ENCODE assay signal across 25 mouse cellular contexts in genomic region chr3:144993055-144993454, GRCm38 (mm10). TPM values are rescaled to one million over a fixed set of nuclear protein-coding genes. Genes with fewer than 3 reads are reported as not detected.
"Had no signal": no experiment of that assay in that cellular context is flagged by ENCODE, and none has a peak within 500 bp of the region (broad histone marks: within the 10 kb centered on the region; RNA-seq: fewer than 3 reads in every experiment).

No protein-coding gene starts in this region.

- H3K36me3 ChIP-seq: limb, embryonic 12.5 days; limb, embryonic 15.5 days; midbrain, embryonic 12.5 days; midbrain, embryonic 15.5 days; neural tube, embryonic 13.5 days; stomach, embryonic 15.5 days had no signal

- H3K9me3 ChIP-seq: limb, embryonic 12.5 days; limb, embryonic 15.5 days; midbrain, embryonic 12.5 days; midbrain, embryonic 15.5 days; neural tube, embryonic 13.5 days; stomach, embryonic 15.5 days had no signal

- H3K9ac ChIP-seq: limb, embryonic 12.5 days; limb, embryonic 15.5 days; liver, embryonic 14.5 days; liver, postnatal 0 days; lung, embryonic 14.5 days; midbrain, embryonic 12.5 days; midbrain, embryonic 15.5 days; neural tube, embryonic 13.5 days; stomach, embryonic 15.5 days had no signal

- H3K4me1 ChIP-seq: limb, embryonic 12.5 days; limb, embryonic 15.5 days; midbrain, embryonic 12.5 days; midbrain, embryonic 15.5 days; neural tube, embryonic 13.5 days; stomach, embryonic 15.5 days had no signal

- ATAC-seq: liver, postnatal 0 days; lung, postnatal 0 days; midbrain, embryonic 15.5 days had no signal

- H3K27ac ChIP-seq: layer of hippocampus, adult 2 months; left cerebral cortex, adult 2 months; limb, embryonic 12.5 days; limb, embryonic 15.5 days; liver, embryonic 14.5 days; macrophage; midbrain, embryonic 12.5 days; midbrain, embryonic 15.5 days; neural tube, embryonic 13.5 days; stomach, embryonic 15.5 days had no signal

- H3K4me3 ChIP-seq: layer of hippocampus, adult 2 months; left cerebral cortex, adult 2 months; limb, embryonic 12.5 days; limb, embryonic 15.5 days; midbrain, embryonic 12.5 days; midbrain, embryonic 15.5 days; neural tube, embryonic 13.5 days; stomach, embryonic 15.5 days had no signal

- DNase-seq: kidney, adult 9 months; kidney, postnatal 14 days; kidney, postnatal 4 days; layer of hippocampus, adult 9-11 months; layer of hippocampus, postnatal 36 days; left cerebral cortex, postnatal 4 days; liver, postnatal 0 days; lung, embryonic 14.5 days; retina, postnatal 1 day; right cerebral cortex, postnatal 25 days; spleen, adult 18-20 months; thymus, postnatal 36 days had no signal

- H3K4me2 ChIP-seq: limb, embryonic 12.5 days; limb, embryonic 15.5 days; liver, embryonic 11.5 days; lung, embryonic 14.5 days; midbrain, embryonic 12.5 days; midbrain, embryonic 15.5 days; neural tube, embryonic 13.5 days; stomach, embryonic 15.5 days had no signal

- H3K27me3 ChIP-seq: limb, embryonic 12.5 days; limb, embryonic 15.5 days; midbrain, embryonic 12.5 days; midbrain, embryonic 15.5 days; neural tube, embryonic 13.5 days; stomach, embryonic 15.5 days had no signal

RNA-seq across cellular contexts. Expression of gene Clca4a, which starts 18.2 kb away (rescaled TPM):
- polyA plus RNA-seq: kidney, embryonic 16.5 days; limb, embryonic 12.5 days; liver, embryonic 11.5 days; liver, embryonic 14.5 days; liver, postnatal 0 days; lung, embryonic 14.5 days; lung, postnatal 0 days; macrophage; midbrain, embryonic 12.5 days; neural tube, embryonic 13.5 days had no signal

RNA-seq across cellular contexts. Expression of gene Clca1, which starts 39.5 kb away (rescaled TPM):
- polyA plus RNA-seq: limb, embryonic 12.5 days; liver, embryonic 11.5 days; liver, embryonic 14.5 days; liver, postnatal 0 days; lung, embryonic 14.5 days; lung, postnatal 0 days; macrophage; midbrain, embryonic 12.5 days; midbrain, embryonic 15.5 days; neural tube, embryonic 13.5 days had no signal
